Mouse (Mus musculus) midbrain, embryonic 15.5 days (tissue): ENCODE data around the gene 5730522E02Rik. TPM values are rescaled to one million over a fixed set of nuclear protein-coding genes. Genes with fewer than 3 reads are reported as not detected.

Experiments used
- ATAC-seq: fragments of 200-750 bp; cut with Nextera tagmentation; replicated peaks from 2 replicates; pipeline ENCODE4 v1.8.0; 2017; ENCODE audit warnings: moderate TSS enrichment
- H3K27ac ChIP-seq: fragments of 300-500 bp; sonication (generic); 2 replicates; pipeline ENCODE4 v1.5.1; 2015; ENCODE audit warnings: mild to moderate bottlenecking, inconsistent platforms
- H3K27me3 ChIP-seq: fragments of 300-500 bp; sonication (generic); replicated peaks from 2 replicates; pipeline ENCODE4 v1.6.1; 2015; ENCODE audit warnings: inconsistent platforms
- H3K36me3 ChIP-seq: fragments of 300-500 bp; sonication (generic); replicated peaks from 2 replicates; pipeline ENCODE4 v1.6.1; 2015; ENCODE audit warnings: inconsistent platforms
- H3K4me1 ChIP-seq: fragments of 300-500 bp; sonication (generic); 2 replicates; pipeline ENCODE4 v1.6.1; 2015; ENCODE audit warnings: inconsistent platforms
- H3K4me2 ChIP-seq: fragments of 300-500 bp; sonication (generic); 2 replicates; pipeline ENCODE4 v1.6.1; 2015; ENCODE audit warnings: inconsistent platforms, mild to moderate bottlenecking, moderate library complexity
- H3K4me3 ChIP-seq: fragments of 300-500 bp; sonication (generic); 2 replicates; pipeline ENCODE4 v1.5.1; 2015; ENCODE audit warnings: mild to moderate bottlenecking, inconsistent platforms
- H3K9ac ChIP-seq: fragments of 300-500 bp; sonication (generic); 2 replicates; pipeline ENCODE4 v1.6.1; 2015; ENCODE audit warnings: mild to moderate bottlenecking, inconsistent platforms
- H3K9me3 ChIP-seq: fragments of 300-500 bp; sonication (generic); 2 replicates; pipeline ENCODE4 v1.6.1; 2016; ENCODE audit warnings: inconsistent platforms
- WGBS: fragments of 180-500 bp; shearing (Covaris S2); methylation state at CpG from one replicate; pipeline ENCODE4 v1.1.7; 2015; ENCODE audit warnings: mixed read lengths; 5-methylcytosine and 5-hydroxymethylcytosine counted together
- polyA plus RNA-seq: library from polyadenylated mRNA; unstranded; fragments of >200 nt; fragmentation: Nextera tagmentation; extraction: Ambion mirVana; gene quantifications from 2 replicates; pipeline ENCODE4 v1.2.1, GENCODE M21; 2015

Gene 5730522E02Rik
- polyA plus RNA-seq, 1 experiment from 2014 or later = 16.8 TPM

DNA sequence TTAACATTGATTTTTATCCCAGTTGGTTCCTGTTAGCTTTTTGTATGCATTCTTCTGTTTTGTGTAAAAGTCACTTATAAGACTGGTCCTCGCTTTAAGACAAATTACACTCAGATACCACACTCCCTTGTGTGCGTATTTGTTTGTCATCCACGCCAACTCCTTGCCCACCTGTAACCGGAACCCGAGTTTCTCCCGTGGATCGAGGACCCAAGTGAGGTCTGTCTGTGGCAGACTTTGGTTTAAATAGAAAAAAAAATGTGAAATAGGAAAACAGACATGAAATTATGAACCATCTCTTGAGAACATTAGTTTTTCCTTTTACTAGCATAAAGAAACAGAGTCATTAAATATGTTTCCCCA lies 43.0 kb downstream of the 5730522E02Rik start:
- Histone ChIP-seq H3K4me1 (no peaks in the 10 kb centered on the region), H3K9ac (no peak overlapping the region)
- WGBS = 96% methylated on average over 7 of the region's 7 CpGs

DNA sequence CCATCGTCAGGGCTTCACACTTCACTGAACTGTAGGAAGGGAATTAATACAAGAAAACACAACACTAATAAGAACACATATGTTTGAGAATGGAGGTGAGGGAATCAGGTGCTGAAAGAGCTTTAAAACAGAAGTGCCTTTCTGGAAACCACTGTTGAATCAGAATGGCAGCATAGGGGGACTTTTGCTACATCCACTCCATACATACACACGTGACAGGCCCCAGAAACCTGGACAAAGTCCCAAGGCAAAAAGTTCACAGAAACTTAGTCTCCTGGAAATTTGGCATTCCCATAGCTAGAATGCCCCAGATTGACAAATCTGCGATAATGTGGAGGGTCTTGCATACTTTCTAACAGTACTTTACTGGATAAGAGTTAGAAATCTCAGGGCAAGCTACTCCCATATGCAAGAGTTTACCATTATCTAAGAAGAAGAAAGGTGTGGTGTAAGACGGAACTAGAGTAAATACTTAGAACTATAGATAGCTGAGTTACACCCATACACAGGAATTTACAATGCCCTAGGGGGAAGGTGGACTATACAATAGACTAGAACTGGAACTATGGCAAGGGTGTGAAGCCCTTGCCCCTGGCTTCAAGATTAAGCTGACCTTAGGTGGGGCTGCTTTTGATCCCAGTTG lies 43.5 kb downstream of the 5730522E02Rik start:
- Histone ChIP-seq H3K9me3 (no peaks in the 10 kb centered on the region), H3K36me3 (no peaks in the 10 kb centered on the region), H3K4me2 (no peak overlapping the region), H3K27ac (no peak overlapping the region), H3K9ac (no peak overlapping the region), H3K27me3 (no peaks in the 10 kb centered on the region), H3K4me1 (no peaks in the 10 kb centered on the region), H3K4me3 (no peak overlapping the region)
- ATAC-seq = no peak
- WGBS = 85% methylated on average over 4 of the region's 4 CpGs

More for the DNA sequence above, 43.0 kb downstream of the 5730522E02Rik start:
- Histone ChIP-seq H3K4me3 (no peak overlapping the region), H3K36me3 (no peaks in the 10 kb centered on the region), H3K9me3 (no peaks in the 10 kb centered on the region), H3K4me2 (no peak overlapping the region), H3K27ac (no peak overlapping the region), H3K27me3 (no peaks in the 10 kb centered on the region)
- no peak for ATAC-seq

DNA sequence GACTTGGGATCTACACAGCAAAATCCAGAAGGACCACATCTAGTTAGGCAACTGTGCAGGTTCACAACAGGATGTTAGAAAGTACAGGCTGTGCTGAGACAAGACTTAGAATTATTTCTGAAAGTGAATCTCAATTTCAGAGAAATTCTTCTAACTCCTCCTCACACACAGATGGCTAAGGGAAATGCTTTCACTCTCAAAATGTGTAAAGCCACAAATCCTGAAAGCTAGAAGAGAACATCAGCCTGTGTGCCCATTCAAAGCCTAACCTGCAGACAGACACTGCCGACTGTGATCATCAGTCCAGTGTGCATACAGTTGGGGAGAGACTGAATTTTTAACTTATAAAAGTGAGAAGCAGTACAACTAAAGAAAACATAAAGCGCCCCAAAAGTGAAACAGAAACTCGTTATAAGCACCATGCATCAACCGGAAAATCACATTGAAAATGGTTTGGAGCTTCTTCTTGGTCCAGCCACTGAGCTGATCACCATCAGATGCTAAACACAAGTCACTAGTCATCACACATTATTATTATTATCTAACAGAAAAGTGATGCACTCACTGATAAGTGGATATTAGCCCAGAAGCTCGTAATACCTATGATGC lies 45.8 kb downstream of the 5730522E02Rik start:
- H3K4me2 ChIP-seq = no peak overlapping the region

GRCm38 (mm10) chr11:26161354-26161753 lies 49.2 kb downstream of the 5730522E02Rik start:
- Histone ChIP-seq H3K4me2 (no peak overlapping the region), H3K4me3 (no peak overlapping the region), H3K27me3 (no peaks in the 10 kb centered on the region), H3K36me3 (no peaks in the 10 kb centered on the region), H3K9ac (no peak overlapping the region), H3K9me3 (no peaks in the 10 kb centered on the region), H3K4me1 (no peaks in the 10 kb centered on the region), H3K27ac (no peak overlapping the region)
- no peak for ATAC-seq
- 83% methylated on average over 5 of the region's 5 CpGs for WGBS

More for the DNA sequence above, 45.8 kb downstream of the 5730522E02Rik start:
- ATAC-seq = no peak
- H3K27ac ChIP-seq = no peak overlapping the region
- no peaks in the 10 kb centered on the region for H3K9me3 ChIP-seq
- no peak overlapping the region for H3K4me3 ChIP-seq
- H3K9ac ChIP-seq = no peak overlapping the region
- H3K27me3 ChIP-seq = no peaks in the 10 kb centered on the region
- no peaks in the 10 kb centered on the region for H3K36me3 ChIP-seq
- H3K4me1 ChIP-seq = no peaks in the 10 kb centered on the region
- 87% methylated on average over 5 of the region's 5 CpGs for WGBS

GRCm38 (mm10) chr11:26159033-26159432 lies 51.5 kb downstream of the 5730522E02Rik start:
- peak; percentile 50; the same call in 1 of the 2 replicates for ATAC-seq
- no peaks in the 10 kb centered on the region for H3K27me3 ChIP-seq
- H3K4me2 ChIP-seq = no peak overlapping the region
- no peaks in the 10 kb centered on the region for H3K36me3 ChIP-seq
- no peaks in the 10 kb centered on the region for H3K4me1 ChIP-seq
- WGBS = 49% methylated on average over 3 of the region's 3 CpGs
- no peak overlapping the region for H3K27ac ChIP-seq
- H3K4me3 ChIP-seq = no peak overlapping the region
- H3K9ac ChIP-seq = no peak overlapping the region
- H3K9me3 ChIP-seq = no peaks in the 10 kb centered on the region

DNA sequence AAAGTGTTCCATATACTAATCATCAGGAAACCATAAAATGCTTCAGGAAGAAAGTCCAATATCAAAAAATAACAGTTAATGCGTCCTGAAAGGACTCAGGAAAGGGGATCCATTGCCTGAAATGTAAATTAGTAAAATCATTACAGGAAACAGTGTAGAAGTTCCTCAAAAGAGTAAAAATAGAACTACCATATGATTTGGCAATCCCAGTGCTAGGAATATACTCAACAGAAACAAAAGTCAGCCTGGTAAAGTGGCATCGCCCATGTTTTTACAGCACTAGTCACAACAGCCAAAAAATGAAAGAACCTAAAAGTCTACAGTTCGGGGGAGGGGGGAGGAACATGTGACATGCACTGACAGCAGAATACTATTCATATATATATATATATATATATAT lies 70.5 kb downstream of the 5730522E02Rik start:
- ATAC-seq = no peak
- no peak overlapping the region for H3K4me2 ChIP-seq
- H3K27me3 ChIP-seq = no peaks in the 10 kb centered on the region
- no peak overlapping the region for H3K4me3 ChIP-seq
- H3K36me3 ChIP-seq = no peaks in the 10 kb centered on the region
- WGBS = 87% methylated on average over 3 of the region's 3 CpGs
- H3K27ac ChIP-seq = no peak overlapping the region
- H3K4me1 ChIP-seq = no peaks in the 10 kb centered on the region
- no peak overlapping the region for H3K9ac ChIP-seq
- no peaks in the 10 kb centered on the region for H3K9me3 ChIP-seq

- Histone ChIP-seq H3K4me1 (no peaks in the 10 kb centered on the region), H3K27ac (no peak overlapping the region), H3K4me3 (no peak overlapping the region), H3K4me2 (no peak overlapping the region), H3K36me3 (no peaks in the 10 kb centered on the region), H3K9me3 (no peaks in the 10 kb centered on the region), H3K27me3 (no peaks in the 10 kb centered on the region), H3K9ac (no peak overlapping the region)
- 86% methylated on average over 1 of the region's 1 CpGs for WGBS
- no peak for ATAC-seq
Observed at GRCm38 (mm10) chr11:26138013-26138412, 72.5 kb downstream of the 5730522E02Rik start.

DNA sequence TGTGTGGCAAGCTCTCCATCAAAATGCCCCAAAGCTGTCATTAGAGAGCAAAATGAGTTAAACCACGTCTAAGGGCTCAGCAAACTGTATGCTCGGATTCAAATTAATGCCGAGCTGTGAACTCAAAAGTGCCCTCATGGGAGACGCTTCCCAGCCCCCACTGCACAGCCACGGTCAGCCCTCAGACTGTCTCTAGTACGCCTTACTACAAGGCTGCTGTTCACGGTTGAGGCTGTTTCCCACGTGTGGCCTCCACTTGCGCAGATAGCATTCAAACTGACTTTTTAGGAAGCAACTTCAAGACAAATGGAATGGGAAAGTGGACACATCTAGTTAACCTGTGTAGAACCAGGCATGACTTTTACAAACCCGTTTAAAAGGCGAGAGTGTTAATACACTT lies 79.7 kb downstream of the 5730522E02Rik start:
- H3K27ac ChIP-seq = no peak overlapping the region
- H3K27me3 ChIP-seq = no peaks in the 10 kb centered on the region
- H3K9me3 ChIP-seq = no peaks in the 10 kb centered on the region
- H3K36me3 ChIP-seq = no peaks in the 10 kb centered on the region
- WGBS = 34% methylated on average over 11 of the region's 11 CpGs
- H3K9ac ChIP-seq = no peak overlapping the region
- H3K4me2 ChIP-seq = no peak overlapping the region
- peak; percentile 70; the same call in 1 of the 2 replicates for ATAC-seq
- H3K4me1 ChIP-seq = peaks cover 5% of the 10 kb centered on the region; the same call in 1 of the 2 replicates
- H3K4me3 ChIP-seq = no peak overlapping the region

DNA sequence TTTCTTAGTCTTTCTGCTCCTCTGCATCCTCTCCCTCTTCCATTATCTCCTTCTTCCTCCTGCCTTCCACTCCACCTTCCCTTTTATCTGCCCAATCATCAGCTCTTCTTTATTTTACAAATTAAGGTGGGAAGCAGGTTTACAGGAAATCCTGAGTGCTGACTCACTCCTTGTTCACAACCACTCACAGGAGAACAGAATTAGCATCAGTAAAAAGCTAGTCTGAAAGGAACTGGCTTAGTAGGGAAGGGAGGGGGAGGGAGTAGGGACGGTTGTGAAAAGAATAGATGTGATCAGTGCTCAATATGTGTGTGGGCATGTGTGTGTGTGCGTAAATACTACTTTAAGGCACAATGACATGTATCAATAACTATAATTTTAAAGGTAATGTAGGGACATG lies 81.5 kb downstream of the 5730522E02Rik start:
- H3K9ac ChIP-seq = no peak overlapping the region
- H3K36me3 ChIP-seq = no peaks in the 10 kb centered on the region
- no peaks in the 10 kb centered on the region for H3K9me3 ChIP-seq
- WGBS = 40% methylated on average over 2 of the region's 2 CpGs
- H3K4me2 ChIP-seq = no peak overlapping the region
- H3K27me3 ChIP-seq = no peaks in the 10 kb centered on the region
- H3K4me1 ChIP-seq = peaks cover 5% of the 10 kb centered on the region; the same call in 1 of the 2 replicates
- no peak for ATAC-seq
- H3K4me3 ChIP-seq = no peak overlapping the region
- no peak overlapping the region for H3K27ac ChIP-seq

DNA sequence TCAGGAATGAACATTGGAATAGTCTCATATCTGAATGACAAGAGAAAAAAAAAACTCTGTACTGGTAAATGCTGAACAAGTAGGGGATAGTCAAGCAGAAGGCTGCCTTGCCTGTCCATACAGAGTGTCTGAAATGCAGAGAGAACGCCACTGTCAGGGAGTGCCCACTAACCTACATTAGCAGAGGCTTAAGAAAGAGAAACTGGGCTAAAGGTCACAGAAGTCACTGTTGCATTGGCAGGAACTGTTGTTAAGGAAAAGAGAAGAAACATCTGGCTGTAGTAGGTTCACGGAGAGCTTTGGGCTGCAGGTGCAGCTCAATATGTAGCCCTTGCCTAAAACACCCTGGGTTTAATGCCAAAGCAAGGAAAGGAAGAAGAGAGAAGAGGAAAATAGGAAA lies 82.2 kb downstream of the 5730522E02Rik start:
- Histone ChIP-seq H3K9me3 (no peaks in the 10 kb centered on the region), H3K27ac (no peak overlapping the region), H3K4me2 (no peak overlapping the region), H3K9ac (no peak overlapping the region), H3K36me3 (no peaks in the 10 kb centered on the region), H3K4me1 (peaks cover 5% of the 10 kb centered on the region; the same call in 1 of the 2 replicates), H3K4me3 (no peak overlapping the region), H3K27me3 (no peaks in the 10 kb centered on the region)
- 62% methylated on average over 2 of the region's 2 CpGs for WGBS
- ATAC-seq = no peak

GRCm38 (mm10) chr11:26125923-26126322 lies 84.6 kb downstream of the 5730522E02Rik start:
- no peak for ATAC-seq
- H3K27ac ChIP-seq = no peak overlapping the region
- H3K9ac ChIP-seq = no peak overlapping the region
- H3K27me3 ChIP-seq = no peaks in the 10 kb centered on the region
- peaks cover 7% of the 10 kb centered on the region; the same call in 1 of the 2 replicates for H3K4me1 ChIP-seq
- no peak overlapping the region for H3K4me3 ChIP-seq
- no peaks in the 10 kb centered on the region for H3K9me3 ChIP-seq
- H3K36me3 ChIP-seq = no peaks in the 10 kb centered on the region
- no peak overlapping the region for H3K4me2 ChIP-seq

- peak overlapping the region; percentile 52 for H3K27ac ChIP-seq
- 45% methylated on average over 8 of the region's 8 CpGs for WGBS
- no peak overlapping the region for H3K4me3 ChIP-seq
- ATAC-seq = peak; percentile 71; the same call in 1 of the 2 replicates
- no peaks in the 10 kb centered on the region for H3K36me3 ChIP-seq
- no peaks in the 10 kb centered on the region for H3K9me3 ChIP-seq
- no peaks in the 10 kb centered on the region for H3K27me3 ChIP-seq
- no peak overlapping the region for H3K4me2 ChIP-seq
- peaks cover 8% of the 10 kb centered on the region for H3K4me1 ChIP-seq
- no peak overlapping the region for H3K9ac ChIP-seq
Observed at GRCm38 (mm10) chr11:26120781-26121557, 89.6 kb downstream of the 5730522E02Rik start.
